Mouse (Mus musculus): ENCODE data around the gene Dbt. TPM values are rescaled to one million over a fixed set of nuclear protein-coding genes. Genes with fewer than 3 reads are reported as not detected.

Gene Dbt
- total RNA-seq (2021) = 10 to 100 TPM; 23.4 to 31.7 TPM

GRCm38 (mm10) chr3:116512904-116513716 lies at the start of gene Dbt:
Gene Dbt, plus strand, starts transcription at chr3:116513070.
- DNase-seq = peak; percentile 90
- intact Hi-C loops (cut with DNase I) = no loop called here

GRCm38 (mm10) chr3:116464318-116464717 lies 48.6 kb upstream of the Dbt start:
- intact Hi-C loops (cut with DNase I) = no loop called here

GRCm38 (mm10) chr3:116465709-116466108 lies 47.2 kb upstream of the Dbt start:
- intact Hi-C loops (cut with DNase I) = no loop called here
- no peak for DNase-seq

More at GRCm38 (mm10) chr3:116464318-116464717, 48.6 kb upstream of the Dbt start:
- DNase-seq = no peak

GRCm38 (mm10) chr3:116474602-116475001 lies 38.3 kb upstream of the Dbt start:
- no peak for DNase-seq
- intact Hi-C loops (cut with DNase I) = no loop called here

- DNase-seq = no peak
- intact Hi-C loops (cut with DNase I) = no loop called here
Measured at GRCm38 (mm10) chr3:116476686-116477298, 36.1 kb upstream of the Dbt start.

GRCm38 (mm10) chr3:116477351-116477750 lies 35.5 kb upstream of the Dbt start:
- intact Hi-C loops (cut with DNase I) = no loop called here
- no peak for DNase-seq

- no peak for DNase-seq
- intact Hi-C loops (cut with DNase I) = no loop called here
Measured at GRCm38 (mm10) chr3:116480119-116480518, 32.8 kb upstream of the Dbt start.

- intact Hi-C loops (cut with DNase I) = no loop called here
- no peak for DNase-seq
Measured at GRCm38 (mm10) chr3:116480937-116481336, 31.9 kb upstream of the Dbt start.

GRCm38 (mm10) chr3:116482724-116483123 lies 30.1 kb upstream of the Dbt start:
- intact Hi-C loops (cut with DNase I) = no loop called here
- no peak for DNase-seq

- DNase-seq = no peak
- intact Hi-C loops (cut with DNase I) = no loop called here
Measured at GRCm38 (mm10) chr3:116483271-116483670, 29.6 kb upstream of the Dbt start.

- intact Hi-C loops (cut with DNase I) = loop anchor here (5.0 kb wide), 1 partner anchor 464 kb away; no protein-coding TSS in a partner anchor
- DNase-seq = no peak
Measured at GRCm38 (mm10) chr3:116490920-116491319, 21.9 kb upstream of the Dbt start.

- no peak for DNase-seq
- intact Hi-C loops (cut with DNase I) = loop anchor here (5.0 kb wide), 1 partner anchor 465 kb away; no protein-coding TSS in a partner anchor
Measured at GRCm38 (mm10) chr3:116491923-116492454, 20.9 kb upstream of the Dbt start.

GRCm38 (mm10) chr3:116493658-116494057 lies 19.2 kb upstream of the Dbt start:
- intact Hi-C loops (cut with DNase I) = loop anchor here (2.0 to 5.0 kb wide), 2 partner anchors 161 to 466 kb away; no protein-coding TSS in a partner anchor
- DNase-seq = no peak

GRCm38 (mm10) chr3:116495671-116496070 lies 17.2 kb upstream of the Dbt start:
- intact Hi-C loops (cut with DNase I) = loop anchor here (2.0 kb wide), 1 partner anchor 163 kb away; no protein-coding TSS in a partner anchor
- DNase-seq = no peak

GRCm38 (mm10) chr3:116507772-116508351 lies 5.0 kb upstream of the Dbt start, which contains the start of gene Rtca:
Gene Rtca, minus strand, starts transcription at chr3:116508208.
- peak; percentile 99 for DNase-seq
- intact Hi-C loops (cut with DNase I) = loop anchor here (2.0 to 5.0 kb wide), 6 partner anchors 69 to 324 kb away; partner anchors contain the start of genes Cdc14a and Sass6

- intact Hi-C loops (cut with DNase I) = no loop called here
- DNase-seq = no peak
Measured at GRCm38 (mm10) chr3:116512151-116512903, 543 bp upstream of the Dbt start.

- DNase-seq = no peak
- intact Hi-C loops (cut with DNase I) = no loop called here
Measured at GRCm38 (mm10) chr3:116520141-116520761, 7.4 kb downstream of the Dbt start.

- intact Hi-C loops (cut with DNase I) = no loop called here
Measured at GRCm38 (mm10) chr3:116529741-116530140, 16.9 kb downstream of the Dbt start.

GRCm38 (mm10) chr3:116530826-116531225 lies 18.0 kb downstream of the Dbt start:
- DNase-seq = peak in 1 of 2 experiments; percentile 39
- intact Hi-C loops (cut with DNase I) = no loop called here

More at GRCm38 (mm10) chr3:116529741-116530140, 16.9 kb downstream of the Dbt start:
- no peak for DNase-seq
